Mouse (Mus musculus) myocyte (in vitro differentiated cells): ENCODE measurements around the gene Tfg.

ENCODE experiments used
- POLR2A ChIP-seq: IDR thresholded peaks from one replicate; pipeline ENCODE4 v1.6.1; 2011; ENCODE audit warnings: low read depth, mild to moderate bottlenecking, control low read depth, moderate library complexity; ENCODE audit not compliant: insufficient read length
- POLR2AphosphoS2 ChIP-seq: IDR thresholded peaks from one replicate; pipeline ENCODE4 v1.6.1; 2011; ENCODE audit warnings: low read depth, control low read depth; ENCODE audit not compliant: insufficient read length
- SRF ChIP-seq: IDR thresholded peaks from one replicate; pipeline ENCODE4 v1.6.1; 2011; ENCODE audit warnings: low read depth; ENCODE audit not compliant: control insufficient read depth, insufficient read length
- USF1 ChIP-seq: IDR thresholded peaks from one replicate; pipeline ENCODE4 v1.6.1; 2011; ENCODE audit warnings: low read depth, mild to moderate bottlenecking, control low read depth, moderate library complexity

GRCm38 (mm10) chr16:56669520-56669919, 47.7 kb downstream of the Tfg start:
- TF ChIP-seq USF1 (no peak), SRF (no peak), POLR2A (no peak), POLR2AphosphoS2 (no peak)
